Mouse (Mus musculus): Measurements from ENCODE around the gene Adcy6.

The Adcy6 gene

DNA sequence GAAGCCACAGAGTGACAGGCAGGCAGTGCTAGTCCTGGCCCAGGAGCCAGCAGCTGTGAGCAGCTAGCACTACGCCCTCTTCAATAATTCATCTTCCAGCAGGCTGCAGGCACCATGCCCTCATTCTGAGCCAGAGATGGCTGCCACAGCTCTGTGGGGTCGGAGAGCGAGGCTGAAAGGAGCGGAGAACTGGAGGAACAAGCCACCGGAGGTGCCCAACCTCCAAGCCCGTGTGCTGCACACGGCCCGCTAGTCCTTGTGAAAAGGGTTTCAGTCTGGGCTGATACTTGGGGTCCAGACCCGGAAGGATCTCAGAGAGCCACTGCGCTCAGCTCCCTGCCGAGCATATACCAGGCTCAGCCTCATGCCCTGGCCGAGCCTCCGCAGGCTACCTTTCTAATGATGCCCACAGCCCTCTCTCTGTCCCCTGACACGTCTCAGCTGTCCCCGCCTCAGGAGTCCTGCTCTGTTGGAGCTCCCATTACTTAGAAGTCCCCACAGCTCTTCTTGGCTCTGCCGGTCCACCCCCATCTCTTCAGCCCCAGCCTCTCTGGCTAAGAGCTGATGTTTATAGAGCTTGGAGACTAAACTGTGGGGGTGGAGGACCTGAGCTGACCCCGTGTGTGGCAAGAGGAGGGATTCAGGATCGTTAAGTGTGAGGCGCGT is 18.8 kb upstream of the Adcy6 start:
- DNase-seq (ENCODE audit: low read depth, low spot score), result no peak

- no peak for DNase-seq (ENCODE audit: low read depth, low spot score)
Observed at GRCm38 (mm10) chr15:98626487-98627212, 16.8 kb upstream of the Adcy6 start.

GRCm38 (mm10) chr15:98626078-98626477 is 16.2 kb upstream of the Adcy6 start:
- DNase-seq (ENCODE audit: low read depth, low spot score), result no peak

GRCm38 (mm10) chr15:98623361-98623821 is 13.5 kb upstream of the Adcy6 start:
- no peak for DNase-seq (ENCODE audit: low read depth, low spot score)

DNA sequence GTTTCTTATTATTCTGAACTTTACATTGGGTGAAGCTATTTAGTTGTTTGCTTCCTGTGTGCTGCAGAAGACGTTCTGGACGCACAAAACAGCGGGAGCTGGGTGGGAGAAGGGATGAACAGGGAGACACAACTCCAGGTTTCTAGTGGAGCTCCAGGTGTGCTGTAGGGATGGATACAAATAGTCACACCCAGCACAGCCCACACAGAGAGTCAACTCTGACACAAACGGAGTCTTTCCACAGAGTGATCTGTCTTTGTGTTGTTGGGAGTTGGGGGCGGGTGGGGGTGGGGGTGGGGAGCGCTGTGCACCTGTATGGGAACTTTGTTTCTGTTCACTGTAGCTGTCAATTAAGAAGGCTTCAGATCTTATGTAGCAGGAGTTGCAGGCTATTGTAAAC is 12.8 kb upstream of the Adcy6 start:
- DNase-seq (ENCODE audit: low read depth, low spot score), result no peak

- no peak for DNase-seq (ENCODE audit: low read depth, low spot score)
Observed at GRCm38 (mm10) chr15:98622199-98622598, 12.3 kb upstream of the Adcy6 start.

DNA sequence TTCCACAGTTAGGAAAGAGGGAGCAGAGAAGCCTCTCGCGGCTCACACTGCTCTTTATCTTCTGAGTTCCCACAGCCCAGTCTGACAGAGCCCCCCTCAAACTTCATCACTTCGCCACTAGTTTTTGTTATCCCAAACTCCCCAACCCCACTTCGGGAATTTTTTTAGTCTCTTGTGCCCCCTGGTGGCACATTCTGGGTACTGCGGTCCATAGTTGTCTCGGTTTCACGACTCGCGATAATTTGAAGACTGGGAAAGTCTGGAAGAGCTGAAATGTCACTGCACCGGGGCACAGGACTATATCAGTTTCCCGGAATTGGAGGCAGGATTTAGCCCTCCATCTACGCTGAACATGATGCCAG is 7.3 kb upstream of the Adcy6 start:
- DNase-seq (ENCODE audit: low read depth, low spot score), result peak; percentile 48

GRCm38 (mm10) chr15:98616362-98617175 is 6.7 kb upstream of the Adcy6 start:
- DNase-seq (ENCODE audit: low read depth, low spot score), result no peak

DNA sequence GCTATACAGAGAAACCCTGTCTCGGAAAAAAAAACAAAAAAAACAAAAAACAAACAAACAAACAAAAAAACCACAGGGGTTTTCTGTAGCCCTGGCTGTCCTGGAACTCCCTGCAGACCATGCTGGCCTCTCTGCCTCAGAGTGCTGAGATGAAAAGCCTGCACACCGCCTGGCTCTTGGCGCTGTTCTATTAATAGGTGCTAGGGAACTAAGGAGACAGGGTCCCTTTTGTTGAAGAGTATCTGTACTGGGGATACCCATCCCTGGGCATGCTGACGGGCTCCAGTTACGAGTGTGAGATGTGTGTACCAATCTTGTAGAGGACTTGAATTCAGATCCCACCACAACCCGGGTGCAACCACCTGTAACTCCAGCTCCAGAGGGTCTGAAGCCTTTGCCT is 5.9 kb upstream of the Adcy6 start:
- no peak for DNase-seq (ENCODE audit: low read depth, low spot score)

- no peak for DNase-seq (ENCODE audit: low read depth, low spot score)
Observed at GRCm38 (mm10) chr15:98614971-98615370, 5.1 kb upstream of the Adcy6 start.

DNA sequence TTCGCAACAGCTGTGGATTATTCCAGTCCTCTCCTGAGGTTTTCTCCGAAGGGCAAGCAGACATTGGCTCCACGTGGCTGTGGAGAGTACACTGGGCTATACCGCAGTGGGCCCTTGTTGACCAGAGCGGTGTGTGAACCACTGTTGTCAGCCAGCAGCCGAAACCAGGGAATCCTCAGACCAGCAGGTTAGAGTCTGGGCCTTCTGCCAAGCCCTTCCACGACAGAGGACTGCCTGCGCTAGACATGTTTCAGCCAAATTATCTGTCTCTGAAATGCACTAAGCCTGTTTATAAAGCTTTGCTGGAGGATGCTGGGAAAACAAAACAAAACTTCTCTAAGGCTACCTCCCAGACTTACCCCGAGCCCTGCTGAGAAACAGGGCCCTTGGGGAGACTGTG is 4.7 kb upstream of the Adcy6 start:
- no peak for DNase-seq (ENCODE audit: low read depth, low spot score)

DNA sequence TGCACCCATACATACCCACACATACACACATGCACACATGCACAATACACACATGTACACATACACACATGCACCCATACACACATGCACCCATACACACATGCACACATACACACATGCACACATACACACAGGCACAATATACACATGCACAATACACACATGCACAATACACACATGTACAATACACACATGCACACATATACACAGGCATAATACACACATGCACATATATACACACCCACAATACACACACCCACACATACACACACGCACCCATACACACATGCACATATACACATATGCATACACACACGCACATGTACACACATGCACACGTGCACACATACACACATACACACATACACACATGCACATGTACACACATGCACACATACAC is 2.4 kb upstream of the Adcy6 start:
- no peak for DNase-seq (ENCODE audit: low read depth, low spot score)

GRCm38 (mm10) chr15:98610131-98610633 is 306 bp upstream of the Adcy6 start:
- no peak for DNase-seq (ENCODE audit: low read depth, low spot score)

GRCm38 (mm10) chr15:98608784-98609250 is 1.1 kb downstream of the Adcy6 start:
- no peak for DNase-seq (ENCODE audit: low read depth, low spot score)

DNA sequence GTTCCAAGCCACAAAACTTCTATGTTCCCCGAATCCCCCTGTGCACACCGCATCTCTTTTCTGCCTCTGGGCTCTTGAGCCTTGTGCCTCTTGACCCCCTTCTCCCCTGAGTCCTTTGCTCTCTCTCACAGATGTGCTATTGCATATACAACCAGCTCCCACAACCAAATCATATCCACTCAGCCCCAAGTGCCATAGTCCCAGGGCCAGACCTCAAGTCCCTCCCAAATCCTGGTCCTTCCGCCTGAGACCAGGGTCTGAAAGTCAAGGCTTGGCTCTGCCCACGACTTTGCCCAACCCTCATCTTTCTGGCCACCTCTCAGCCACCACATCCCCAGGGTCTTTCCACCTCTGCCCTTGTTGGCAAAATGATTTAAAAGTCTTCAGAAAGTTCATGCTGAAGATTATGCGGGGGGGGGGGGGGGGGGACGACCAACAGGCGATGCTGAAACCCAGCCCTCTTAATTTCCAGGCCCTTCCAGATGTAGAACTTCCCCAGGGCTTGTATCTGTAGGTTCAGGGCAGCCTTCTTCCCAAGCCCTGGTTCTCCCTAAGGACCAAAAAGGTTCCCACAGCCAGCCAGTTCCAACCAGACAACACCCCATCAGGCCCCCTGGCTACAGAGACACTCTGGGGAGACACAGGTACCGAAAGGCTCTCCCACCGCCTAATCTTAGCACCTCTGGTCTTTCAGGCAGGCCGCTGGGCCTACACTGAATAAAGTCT is 1.7 kb downstream of the Adcy6 start:
- no peak for DNase-seq (ENCODE audit: low read depth, low spot score)

GRCm38 (mm10) chr15:98607557-98607956 is 2.3 kb downstream of the Adcy6 start:
- DNase-seq (ENCODE audit: low read depth, low spot score), result no peak

DNA sequence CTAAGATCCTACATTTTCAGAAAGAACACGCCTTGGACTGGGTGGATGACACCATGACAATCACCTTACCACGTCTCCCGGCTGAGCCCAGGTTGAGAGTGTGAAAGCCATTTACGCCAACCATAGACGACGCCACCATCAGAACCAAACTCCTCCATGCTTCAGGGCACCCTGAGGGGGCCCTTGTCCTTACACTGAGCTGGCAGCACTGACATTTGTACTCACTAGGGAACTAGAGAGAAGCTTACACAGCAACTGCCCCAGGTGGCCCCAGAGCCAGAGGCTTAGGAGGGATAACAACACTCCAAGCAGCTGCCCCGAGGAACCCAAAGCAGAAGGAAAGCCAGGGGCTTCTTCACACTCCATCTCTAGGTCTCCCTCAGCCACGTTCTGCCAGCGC is 3.1 kb downstream of the Adcy6 start:
- DNase-seq (ENCODE audit: low read depth, low spot score), result no peak

DNA sequence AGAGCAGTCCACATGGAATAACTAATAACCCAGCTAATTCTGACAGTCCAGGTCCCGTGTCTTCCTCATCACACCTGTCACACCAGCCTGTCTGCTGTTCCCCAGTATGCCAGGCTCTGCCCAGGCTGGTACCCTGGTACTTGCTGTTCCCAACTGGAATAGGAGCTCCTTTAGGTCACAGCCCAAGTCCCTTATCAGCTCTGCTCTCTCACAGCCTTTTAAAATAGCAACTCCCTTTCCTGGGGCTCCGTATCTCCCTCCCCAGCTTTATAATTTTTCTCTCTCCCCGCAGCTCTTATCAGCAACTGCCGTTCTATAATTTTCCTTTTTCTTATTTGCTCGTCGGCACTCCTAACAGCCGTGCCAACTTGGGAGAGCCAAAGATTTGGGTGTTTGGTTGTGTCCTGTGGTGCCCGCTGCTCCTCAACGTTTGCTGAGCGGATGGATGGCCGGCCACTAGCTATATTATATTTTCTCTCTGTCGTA is 3.8 kb downstream of the Adcy6 start:
- DNase-seq (ENCODE audit: low read depth, low spot score), result no peak

GRCm38 (mm10) chr15:98604041-98604575 is 5.8 kb downstream of the Adcy6 start:
- no peak for DNase-seq (ENCODE audit: low read depth, low spot score)

DNA sequence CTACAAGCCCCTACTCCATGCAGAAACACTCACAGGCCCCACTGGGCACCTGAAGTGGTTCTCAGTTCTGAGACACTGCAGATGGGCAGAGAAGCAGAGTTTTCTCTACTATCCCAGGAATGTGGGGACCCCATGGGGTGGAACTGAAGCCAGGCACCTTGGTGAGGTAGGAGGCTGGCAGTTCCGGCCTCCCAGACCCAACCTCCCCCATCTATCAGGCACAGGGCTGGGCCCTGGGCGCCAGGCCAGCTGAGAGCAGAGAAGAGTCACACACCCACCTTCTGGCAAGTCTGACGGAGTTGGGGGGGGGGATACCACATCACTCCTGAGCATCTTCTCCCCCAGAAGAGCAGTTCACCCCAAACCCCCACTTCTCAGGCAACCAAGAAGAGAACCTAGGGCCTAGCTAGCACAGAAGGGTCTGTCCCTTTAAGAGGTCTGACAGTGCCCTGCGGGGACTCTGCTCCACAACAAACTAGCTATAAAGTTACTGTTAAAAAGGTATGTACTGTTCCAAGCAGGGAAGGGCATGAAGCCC is 6.9 kb downstream of the Adcy6 start:
- DNase-seq (ENCODE audit: low read depth, low spot score), result no peak
